In genomic region chr3:153973949-153974760, GRCm38 (mm10) we compare ENCODE assay signal across 8 mouse cellular contexts. TPM values are rescaled to one million over a fixed set of nuclear protein-coding genes. Genes with fewer than 3 reads are reported as not detected.
DNase-seq lines count a peak whose midpoint lies in the region; ATAC-seq lines count a peak whose summit lies in the region.

No protein-coding gene starts in this region.

- H3K9ac ChIP-seq in hindbrain, embryonic 12.5 days = peak overlapping the region; percentile 76
- peak overlapping the region; percentile 84 for H3K9ac ChIP-seq in midbrain, embryonic 13.5 days (replicated peaks)

- no peaks in the 10 kb centered on the region for H3K9me3 ChIP-seq in hindbrain, embryonic 12.5 days (replicated peaks)
- H3K9me3 ChIP-seq in midbrain, embryonic 13.5 days = no peaks in the 10 kb centered on the region

- peak overlapping the region; percentile 93 for H3K4me2 ChIP-seq in hindbrain, embryonic 12.5 days (replicated peaks)
- peak overlapping the region; percentile 90 for H3K4me2 ChIP-seq in midbrain, embryonic 13.5 days (replicated peaks)

- H3K4me3 ChIP-seq in hindbrain, embryonic 12.5 days = peak overlapping the region; percentile 58
- peak overlapping the region; percentile 69 for H3K4me3 ChIP-seq in midbrain, embryonic 13.5 days (replicated peaks)

- 3% methylated on average over 20 of the region's 21 CpGs for WGBS in hindbrain, embryonic 12.5 days
- WGBS in midbrain, embryonic 13.5 days = 1% methylated on average over 21 of the region's 21 CpGs

- H3K4me1 ChIP-seq in hindbrain, embryonic 12.5 days = peaks cover 17% of the 10 kb centered on the region
- peaks cover 24% of the 10 kb centered on the region for H3K4me1 ChIP-seq in midbrain, embryonic 13.5 days (replicated peaks)

- peak; percentile 49 for ATAC-seq in hindbrain, embryonic 12.5 days (ENCODE audit: low FRiP score)
- peak; percentile 12; the same call in 1 of the 2 replicates for ATAC-seq in midbrain, embryonic 13.5 days

- no peaks in the 10 kb centered on the region for H3K36me3 ChIP-seq in hindbrain, embryonic 12.5 days
- H3K36me3 ChIP-seq in midbrain, embryonic 13.5 days = no peaks in the 10 kb centered on the region

- DNase-seq in layer of hippocampus, adult 11-12 months (ENCODE audit: low spot score) = peak; percentile 40
- DNase-seq in layer of hippocampus, adult 8-10 months (ENCODE audit: low spot score in 2 of 2) = no peak
- DNase-seq in cerebellum, adult 8-10 months = peak; percentile 48
- no peak for DNase-seq in thymus, postnatal 36 days
- DNase-seq in urinary bladder, postnatal 25 days (ENCODE audit: low spot score) = no peak
- no peak for DNase-seq in kidney, adult 18-20 months

- H3K27ac ChIP-seq in hindbrain, embryonic 12.5 days = 0 out of 2 replicates have a peak overlapping the region, but pooled peaks have one; percentile 5
- 0 out of 2 replicates have a peak overlapping the region, but pooled peaks have one; percentile 60 for H3K27ac ChIP-seq in midbrain, embryonic 13.5 days

- peaks cover 34% of the 10 kb centered on the region for H3K27me3 ChIP-seq in hindbrain, embryonic 12.5 days
- H3K27me3 ChIP-seq in midbrain, embryonic 13.5 days = peaks cover 30% of the 10 kb centered on the region

RNA-seq across cellular contexts. Expression of gene Slc44a5, which starts 0.9 kb away (rescaled TPM):
- total RNA-seq in layer of hippocampus, adult 8-10 months (2022) = 10 to 100 TPM; 28.3 to 56.4 (median 43.1) TPM
- 5.7 and 6.1 TPM in 2 replicates for polyA plus RNA-seq in hindbrain, embryonic 12.5 days (2016; fragmentation: Nextera tagmentation; extraction: Ambion mirVana)
- 6.8 and 7.4 TPM in 2 replicates for polyA plus RNA-seq in midbrain, embryonic 13.5 days (2015; fragmentation: Nextera tagmentation; extraction: Ambion mirVana)

RNA-seq across cellular contexts. Expression of gene Acadm, which starts 29.7 kb away (rescaled TPM):
- total RNA-seq in layer of hippocampus, adult 8-10 months (2022) = 10 to 100 TPM; 42.0 to 60.0 (median 46.9) TPM
- 61.0 and 68.9 TPM in 2 replicates for polyA plus RNA-seq in hindbrain, embryonic 12.5 days (2016; fragmentation: Nextera tagmentation; extraction: Ambion mirVana)
- polyA plus RNA-seq in midbrain, embryonic 13.5 days (2015; fragmentation: Nextera tagmentation; extraction: Ambion mirVana) = 50.6 and 53.7 TPM in 2 replicates

Comparison
In these comparisons a context has a peak if more than half of its experiments do, and no peak if none do; other contexts are left out.
1. DNase-seq: peak in layer of hippocampus, adult 11-12 months (single experiment) and cerebellum, adult 8-10 months (single experiment); none in layer of hippocampus, adult 8-10 months (0 of 2), thymus, postnatal 36 days (0 of 2), urinary bladder, postnatal 25 days (single experiment) and kidney, adult 18-20 months (single experiment).